Mouse (Mus musculus) liver, embryonic 13.5 days (tissue): ENCODE results near the gene Yif1a. TPM values are rescaled to one million over a fixed set of nuclear protein-coding genes. Genes with fewer than 3 reads are reported as not detected.

Experiments
- ATAC-seq: fragments of 200-750 bp; cut with Nextera tagmentation; 2 replicates; pipeline ENCODE4 v1.8.0; 2017; ENCODE audit warnings: low read depth, mild to moderate bottlenecking, moderate number of reproducible peaks, moderate library complexity
- DNase-seq: peaks from one replicate; pipeline ENCODE4 v3.0.0; 2022
- H3K27ac ChIP-seq: fragments of 300-500 bp; sonication (generic); 2 replicates; pipeline ENCODE4 v1.5.1; 2015; ENCODE audit warnings: moderate library complexity, mild to moderate bottlenecking, inconsistent platforms
- H3K27me3 ChIP-seq: fragments of 300-500 bp; sonication (generic); 2 replicates; pipeline ENCODE4 v1.6.1; 2015; ENCODE audit warnings: mild to moderate bottlenecking, inconsistent platforms
- H3K36me3 ChIP-seq: fragments of 300-500 bp; sonication (generic); 2 replicates; pipeline ENCODE4 v1.6.1; 2015; ENCODE audit warnings: mild to moderate bottlenecking, inconsistent platforms
- H3K4me1 ChIP-seq: fragments of 300-500 bp; sonication (generic); replicated peaks from 2 replicates; pipeline ENCODE4 v1.6.1; 2015; ENCODE audit warnings: inconsistent platforms
- H3K4me2 ChIP-seq: fragments of 300-500 bp; sonication (generic); 2 replicates; pipeline ENCODE4 v1.6.1; 2015; ENCODE audit warnings: inconsistent platforms, mild to moderate bottlenecking, moderate library complexity
- H3K4me3 ChIP-seq: fragments of 300-500 bp; sonication (generic); replicated peaks from 2 replicates; pipeline ENCODE4 v1.5.1; 2015; ENCODE audit warnings: mild to moderate bottlenecking, inconsistent platforms
- H3K9ac ChIP-seq: fragments of 300-500 bp; sonication (generic); 2 replicates; pipeline ENCODE4 v1.6.1; 2015; ENCODE audit warnings: mild to moderate bottlenecking, inconsistent platforms
- H3K9me3 ChIP-seq: fragments of 300-500 bp; sonication (generic); replicated peaks from 2 replicates; pipeline ENCODE4 v1.6.1; 2016; ENCODE audit warnings: inconsistent platforms
- WGBS: fragments of 180-500 bp; shearing (Covaris S2); methylation state at CpG from one replicate; pipeline ENCODE4 v1.1.7; 2015; ENCODE audit not compliant: insufficient replicate concordance; 5-methylcytosine and 5-hydroxymethylcytosine counted together
- polyA plus RNA-seq: library from polyadenylated mRNA; unstranded; fragments of >200 nt; fragmentation: Nextera tagmentation; extraction: Ambion mirVana; gene quantifications from 2 replicates; pipeline ENCODE4 v1.2.1, GENCODE M21; 2015

The Yif1a gene
- 45.5 and 46.6 TPM in 2 replicates for polyA plus RNA-seq

- peak within 1 kb of the TSS; percentile 82 for H3K4me2 ChIP-seq
- no peaks in the 10 kb centered on the region for H3K9me3 ChIP-seq
- peaks cover 34% of the 10 kb centered on the region for H3K4me1 ChIP-seq
- peaks cover 44% of the 10 kb centered on the region for H3K27me3 ChIP-seq
- H3K9ac ChIP-seq, result peak within 1 kb of the TSS; percentile 77
- H3K4me3 ChIP-seq, result peak within 1 kb of the TSS; percentile 77
- WGBS, result under 1% methylated on average over 58 of the region's 58 CpGs
- DNase-seq (peak; percentile 90), ATAC-seq (peak; percentile 92)
- H3K36me3 ChIP-seq, result peaks cover 30% of the 10 kb centered on the region
- H3K27ac ChIP-seq, result peak within 1 kb of the TSS; percentile 84
Measured at GRCm38 (mm10) chr19:5087884-5088728, at the start of gene Yif1a. TSS of gene Yif1a (plus strand) at chr19:5088538.

DNA sequence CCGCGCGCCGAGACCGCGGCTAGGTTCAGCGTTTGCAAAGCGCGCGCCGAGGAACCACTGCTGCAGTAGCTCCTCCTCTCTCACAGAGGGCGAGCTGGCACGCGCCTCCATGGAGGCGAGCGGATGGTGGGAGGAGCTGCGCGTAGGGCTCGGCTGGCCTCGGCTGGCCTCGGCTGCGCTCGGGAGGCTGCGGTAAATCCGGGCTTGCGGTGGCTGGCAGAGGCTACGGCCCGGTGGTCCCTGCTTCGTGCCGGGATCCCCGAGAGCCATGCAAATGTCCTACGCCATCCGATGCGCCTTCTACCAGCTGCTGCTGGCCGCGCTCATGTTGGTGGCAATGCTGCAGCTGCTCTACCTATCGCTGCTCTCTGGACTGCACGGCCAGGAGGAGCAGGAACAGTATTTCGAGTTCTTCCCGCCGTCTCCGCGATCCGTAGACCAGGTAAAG is 49.6 kb upstream of the Yif1a start, which contains the start of the genes B4gat1 and AC124502.3:
Gene B4gat1 (plus strand): TSS at position 118 of the 448 bp plus-strand sequence.
Gene AC124502.3 (plus strand): TSS at position 183 of the 448 bp plus-strand sequence.
- Histone ChIP-seq H3K4me3 (peak within 1 kb of the TSS; percentile 75), H3K4me2 (peak within 1 kb of the TSS; percentile 95), H3K27ac (peak within 1 kb of the TSS; percentile 62; the same call in 1 of the 2 replicates), H3K9ac (peak within 1 kb of the TSS; percentile 80), H3K9me3 (no peaks in the 10 kb centered on the region), H3K36me3 (peaks cover 6% of the 10 kb centered on the region; the same call in 1 of the 2 replicates), H3K27me3 (no peaks in the 10 kb centered on the region), H3K4me1 (peaks cover 45% of the 10 kb centered on the region)
- under 1% methylated on average over 40 of the region's 44 CpGs for WGBS
- peak; percentile 75 for ATAC-seq
- DNase-seq, result peak; percentile 75

GRCm38 (mm10) chr19:5039301-5040114 is 48.8 kb upstream of the Yif1a start:
- ATAC-seq, result no peak
- no peaks in the 10 kb centered on the region for H3K9me3 ChIP-seq
- DNase-seq, result no peak
- 25% methylated on average over 41 of the region's 41 CpGs for WGBS
- H3K27ac ChIP-seq, result no peak overlapping the region; the same call in 1 of the 2 replicates
- H3K4me1 ChIP-seq, result peaks cover 45% of the 10 kb centered on the region
- peak overlapping the region; percentile 80 for H3K9ac ChIP-seq
- peak overlapping the region; percentile 95 for H3K4me2 ChIP-seq
- peak overlapping the region; percentile 75 for H3K4me3 ChIP-seq
- H3K27me3 ChIP-seq, result no peaks in the 10 kb centered on the region
- H3K36me3 ChIP-seq, result peaks cover 9% of the 10 kb centered on the region; the same call in 1 of the 2 replicates

- H3K27me3 ChIP-seq, result no peaks in the 10 kb centered on the region
- DNase-seq, result peak; percentile 82
- H3K9me3 ChIP-seq, result no peaks in the 10 kb centered on the region
- H3K9ac ChIP-seq, result peak within 1 kb of the TSS; percentile 75
- peak within 1 kb of the TSS; percentile 75 for H3K4me3 ChIP-seq
- ATAC-seq, result peak; percentile 74
- H3K36me3 ChIP-seq, result peaks cover 18% of the 10 kb centered on the region; the same call in 1 of the 2 replicates
- H3K4me2 ChIP-seq, result peak within 1 kb of the TSS; percentile 95
- 3% methylated on average over 40 of the region's 40 CpGs for WGBS
- H3K4me1 ChIP-seq, result peaks cover 45% of the 10 kb centered on the region
- peak within 1 kb of the TSS; percentile 82 for H3K27ac ChIP-seq
Measured at GRCm38 (mm10) chr19:5040862-5041523, 47.3 kb upstream of the Yif1a start, which contains the start of gene Brms1. TSS of gene Brms1 (plus strand) at chr19:5041354.

GRCm38 (mm10) chr19:5041588-5041987 is 46.8 kb upstream of the Yif1a start:
- under 1% methylated on average over 16 of the region's 16 CpGs for WGBS
- Histone ChIP-seq H3K4me2 (peak overlapping the region; percentile 95), H3K4me3 (peak overlapping the region; percentile 75), H3K9me3 (no peaks in the 10 kb centered on the region), H3K9ac (peak overlapping the region; percentile 75), H3K27me3 (no peaks in the 10 kb centered on the region), H3K27ac (peak overlapping the region; percentile 82), H3K4me1 (peaks cover 45% of the 10 kb centered on the region), H3K36me3 (peaks cover 24% of the 10 kb centered on the region)
- ATAC-seq (no peak; the same call in 1 of the 2 replicates), DNase-seq (no peak)

GRCm38 (mm10) chr19:5045531-5045930 is 42.8 kb upstream of the Yif1a start:
- WGBS, result 68% methylated on average over 4 of the region's 4 CpGs
- no peak overlapping the region for H3K4me2 ChIP-seq
- ATAC-seq, result no peak
- no peak overlapping the region for H3K9ac ChIP-seq
- H3K36me3 ChIP-seq, result peaks cover 54% of the 10 kb centered on the region
- peaks cover 22% of the 10 kb centered on the region for H3K4me1 ChIP-seq
- H3K27me3 ChIP-seq, result peaks cover 3% of the 10 kb centered on the region; the same call in 1 of the 2 replicates
- H3K4me3 ChIP-seq, result no peak overlapping the region
- no peak overlapping the region for H3K27ac ChIP-seq
- H3K9me3 ChIP-seq, result no peaks in the 10 kb centered on the region
- DNase-seq, result no peak

- no peak overlapping the region for H3K27ac ChIP-seq
- H3K4me2 ChIP-seq, result no peak overlapping the region
- H3K36me3 ChIP-seq, result peaks cover 50% of the 10 kb centered on the region
- H3K4me1 ChIP-seq, result peaks cover 9% of the 10 kb centered on the region
- peaks cover 31% of the 10 kb centered on the region for H3K27me3 ChIP-seq
- DNase-seq, result no peak
- H3K4me3 ChIP-seq, result no peak overlapping the region
- H3K9ac ChIP-seq, result no peak overlapping the region
- no peak for ATAC-seq
- 77% methylated on average over 14 of the region's 14 CpGs for WGBS
- no peaks in the 10 kb centered on the region for H3K9me3 ChIP-seq
Measured at GRCm38 (mm10) chr19:5048138-5049056, 39.9 kb upstream of the Yif1a start.

- Histone ChIP-seq H3K27me3 (peaks cover 41% of the 10 kb centered on the region), H3K27ac (no peak overlapping the region), H3K4me2 (no peak overlapping the region), H3K9me3 (no peaks in the 10 kb centered on the region), H3K9ac (no peak overlapping the region), H3K4me1 (peaks cover 9% of the 10 kb centered on the region), H3K36me3 (peaks cover 45% of the 10 kb centered on the region), H3K4me3 (no peak overlapping the region)
- no peak for DNase-seq
- ATAC-seq, result no peak
- WGBS, result 69% methylated on average over 6 of the region's 6 CpGs
Measured at GRCm38 (mm10) chr19:5049325-5049724, 39.0 kb upstream of the Yif1a start.

- Histone ChIP-seq H3K27ac (no peak within 1 kb of the TSS), H3K9ac (no peak within 1 kb of the TSS)
Measured at GRCm38 (mm10) chr19:5050047-5050905, 38.1 kb upstream of the Yif1a start, which contains the start of gene Rin1. TSS of gene Rin1 (plus strand) at chr19:5050481.

More at GRCm38 (mm10) chr19:5050047-5050905, 38.1 kb upstream of the Yif1a start, which contains the start of gene Rin1:
- Histone ChIP-seq H3K9me3 (no peaks in the 10 kb centered on the region), H3K27me3 (peaks cover 49% of the 10 kb centered on the region), H3K4me2 (peak within 1 kb of the TSS; percentile 27; the same call in 1 of the 2 replicates), H3K36me3 (peaks cover 41% of the 10 kb centered on the region), H3K4me3 (peak within 1 kb of the TSS; percentile 20), H3K4me1 (peaks cover 9% of the 10 kb centered on the region)
- ATAC-seq (peak; percentile 25; the same call in 1 of the 2 replicates), DNase-seq (no peak)
- 23% methylated on average over 14 of the region's 14 CpGs for WGBS
